Mouse (Mus musculus) adrenal gland, adult (tissue): ENCODE results near the gene Lcp1.
A peak's percentile ranks its signal among the peaks of the same experiment; 100 is the strongest.
"Not testable (repeated sequence)": the region's sequence is repeated elsewhere in the genome, so short reads cannot be mapped to it uniquely, and the experiment has no call there.

Experiments used
- DNase-seq, 2 experiments: peaks; one replicate each; pipeline ENCODE4 v3.0.0; 2022 to 2023; ENCODE audit warnings: low spot score in 1 of 2; ENCODE audit not compliant: inconsistent age in 2 of 2

Lcp1 gene

DNA sequence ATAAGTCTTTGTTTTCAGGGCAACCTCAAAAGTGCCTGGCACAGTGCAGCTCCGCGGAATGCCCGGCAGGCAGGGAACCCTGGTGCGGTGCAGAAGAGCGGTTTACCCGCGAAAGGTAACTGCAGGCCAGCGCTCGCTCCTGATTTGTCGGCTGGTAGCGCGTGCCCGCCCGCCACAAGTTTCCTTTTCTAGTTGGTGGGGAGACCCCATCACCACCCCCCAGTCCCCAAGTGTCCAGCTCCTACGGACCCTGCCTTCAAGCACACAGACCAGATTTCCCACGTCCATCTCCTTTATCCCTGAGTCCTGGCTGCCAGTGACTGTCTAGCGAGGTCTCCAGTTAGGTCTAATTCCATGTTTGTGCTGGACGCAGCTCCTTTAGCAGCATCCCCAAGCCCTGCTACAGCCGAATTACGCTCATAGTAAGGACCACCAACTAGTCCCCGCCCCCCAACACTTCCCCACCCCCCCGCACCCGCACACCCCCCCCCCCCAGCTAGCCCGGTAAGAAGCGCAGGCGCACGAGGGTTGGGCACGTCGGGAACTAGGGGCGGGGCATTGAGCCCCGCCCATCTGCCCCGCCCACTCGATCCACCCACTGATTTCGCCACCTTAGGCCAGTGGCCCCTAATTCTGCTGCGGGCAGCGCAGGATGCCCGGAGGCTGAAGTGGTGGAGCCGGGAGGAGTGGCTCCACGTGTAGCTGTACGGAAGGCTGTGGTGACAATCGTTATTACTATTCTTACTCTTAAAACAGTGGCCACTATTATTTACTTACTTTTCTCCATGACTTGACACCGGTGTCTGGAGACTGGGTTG is at the start of gene Lcp1, which contains the start of gene Lrrc63:
Gene Lcp1, plus strand, starts transcription at position 601 of the 818 bp plus-strand sequence.
Gene Lrrc63, minus strand, starts transcription at position 381 of the 818 bp plus-strand sequence.
- DNase-seq = peak; percentile 82 to 94

- DNase-seq = no peak
Observed at GRCm38 (mm10) chr14:75102956-75103355, 27.9 kb upstream of the Lcp1 start.

GRCm38 (mm10) chr14:75121658-75122057 is 9.2 kb upstream of the Lcp1 start:
- DNase-seq = no peak

DNA sequence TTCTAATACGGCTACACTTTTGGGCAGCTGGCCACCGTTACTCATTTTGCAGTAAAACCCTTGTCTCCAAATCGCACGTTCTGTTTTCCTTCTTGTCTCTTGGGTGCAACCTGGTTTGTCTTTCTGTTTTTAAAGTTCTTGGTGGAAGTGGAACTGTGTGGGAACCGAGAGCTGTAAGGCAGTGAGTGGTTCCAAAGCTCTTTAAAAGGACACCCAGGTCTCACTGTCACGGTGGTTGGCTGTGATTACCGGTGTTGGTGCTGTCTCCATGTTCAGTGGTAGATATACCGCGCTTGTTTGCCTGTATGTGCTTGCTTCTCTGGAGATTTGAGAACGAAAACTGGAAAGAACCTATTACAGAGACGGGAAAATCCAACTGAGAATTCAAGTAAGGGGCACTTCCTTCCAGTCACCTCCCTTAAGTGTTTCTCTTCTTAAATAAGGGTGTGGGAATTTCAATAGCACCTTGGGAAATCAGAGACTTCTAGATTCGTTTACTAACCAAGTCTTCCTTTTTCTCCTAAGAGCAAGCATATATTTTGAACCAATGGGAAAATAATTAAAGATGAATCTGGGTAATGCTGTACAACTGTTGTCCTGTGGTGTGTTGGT is 529 bp downstream of the Lcp1 start:
- DNase-seq = peak in 1 of 2 experiments; percentile 6

- DNase-seq = peak in 1 of 2 experiments; percentile 24
Observed at GRCm38 (mm10) chr14:75136119-75136966, 5.4 kb downstream of the Lcp1 start.

DNA sequence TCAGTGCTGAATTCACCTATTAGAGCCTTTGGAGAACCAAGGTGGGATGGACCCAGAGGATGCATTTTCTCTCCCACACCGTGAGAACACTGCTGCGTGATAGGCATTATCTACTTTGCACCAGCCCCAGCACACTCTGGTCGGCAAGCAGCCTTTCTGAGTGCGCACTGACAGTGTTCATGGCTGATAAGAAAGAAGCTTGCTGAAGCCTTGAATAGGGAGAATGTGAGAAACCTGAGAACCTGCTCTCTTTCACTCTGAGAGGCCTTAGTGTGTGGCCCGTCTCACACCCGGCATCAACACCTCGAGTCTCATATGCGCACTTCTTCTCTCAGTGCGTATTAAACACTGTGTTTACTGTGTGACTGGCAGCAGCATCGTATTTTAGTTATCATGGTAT is 7.6 kb downstream of the Lcp1 start:
- no peak for DNase-seq

GRCm38 (mm10) chr14:75139225-75139624 is 8.3 kb downstream of the Lcp1 start:
- DNase-seq = no peak

DNA sequence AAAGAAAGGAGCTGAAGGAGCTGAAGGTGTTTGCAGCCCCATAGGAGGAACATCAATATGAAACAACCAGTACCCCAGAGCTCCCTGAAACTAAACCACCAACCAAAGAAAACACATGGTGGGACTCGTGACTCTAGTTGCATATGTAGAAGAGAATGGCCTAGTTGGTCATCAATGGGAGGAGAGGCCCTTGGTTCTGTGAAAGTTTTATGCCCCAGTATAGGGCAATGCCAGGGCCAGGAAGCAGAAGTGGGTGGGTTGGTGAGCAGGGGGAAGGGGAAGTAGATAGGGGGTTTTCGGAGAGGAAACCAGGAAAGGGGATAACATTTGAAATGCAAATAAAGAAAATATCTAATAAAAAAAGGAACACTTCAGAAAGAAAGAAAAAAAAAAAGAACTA is 16.8 kb downstream of the Lcp1 start:
- DNase-seq = not testable (repeated sequence)

DNA sequence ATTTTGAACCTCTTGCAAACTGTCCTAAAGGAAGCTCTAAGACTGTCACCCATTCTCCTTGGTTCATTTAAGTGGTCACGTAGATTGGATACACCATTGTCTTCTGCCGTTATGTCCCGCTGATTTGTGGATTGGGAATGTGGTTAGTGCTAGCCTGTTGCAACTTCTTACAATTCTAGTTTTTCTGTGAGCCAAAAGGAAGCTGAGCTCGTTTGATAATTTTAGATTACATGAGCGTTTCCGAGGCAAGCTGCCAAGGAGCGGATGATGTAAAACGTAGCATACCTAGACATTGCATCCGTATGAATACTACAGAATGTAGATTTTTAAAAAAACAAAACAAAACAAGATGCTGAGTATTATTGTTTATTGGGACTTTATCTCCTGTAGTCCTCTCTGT is 17.3 kb downstream of the Lcp1 start:
- no peak for DNase-seq

DNA sequence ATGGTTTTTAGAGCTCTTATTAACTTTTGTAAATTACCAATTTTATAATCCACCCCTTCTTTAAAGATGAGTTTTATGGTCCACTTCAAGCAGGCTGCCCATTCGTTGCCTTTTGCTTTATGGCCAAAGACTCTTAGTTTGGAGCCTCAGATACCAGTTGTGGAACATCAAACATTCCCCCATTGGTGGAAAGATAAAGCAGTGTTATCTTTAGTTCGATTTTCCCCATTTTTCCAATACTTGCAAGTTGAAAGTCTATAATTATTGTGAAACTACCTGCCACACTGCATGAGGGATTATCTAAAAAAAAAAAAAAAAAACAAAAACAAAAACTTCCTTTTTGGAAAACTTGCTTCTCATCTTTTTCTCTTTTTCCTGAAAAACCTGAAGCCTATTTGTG is 19.8 kb downstream of the Lcp1 start:
- DNase-seq = no peak

DNA sequence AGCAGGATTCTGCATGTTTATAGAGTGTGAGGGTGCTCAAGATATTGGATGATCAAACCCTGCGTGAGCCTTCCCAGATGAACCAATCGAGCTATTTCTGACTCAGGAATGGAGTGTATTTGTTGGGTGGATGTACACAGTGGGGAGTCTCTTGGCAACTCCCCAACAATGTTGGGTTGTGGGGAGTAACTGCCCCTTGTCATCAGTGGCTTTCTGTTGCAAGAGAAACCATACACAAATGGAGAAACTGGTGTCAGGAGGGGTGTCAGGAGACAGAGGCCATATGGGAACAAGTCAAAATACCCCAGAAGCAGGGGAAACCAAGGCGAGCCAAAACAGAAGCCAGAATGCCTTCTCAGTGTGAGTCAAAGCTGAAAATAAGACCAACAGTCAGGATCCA is 20.2 kb downstream of the Lcp1 start:
- DNase-seq = no peak

GRCm38 (mm10) chr14:75154481-75154880 is 23.6 kb downstream of the Lcp1 start:
- no peak for DNase-seq

GRCm38 (mm10) chr14:75159375-75159774 is 28.5 kb downstream of the Lcp1 start:
- DNase-seq = no peak

DNA sequence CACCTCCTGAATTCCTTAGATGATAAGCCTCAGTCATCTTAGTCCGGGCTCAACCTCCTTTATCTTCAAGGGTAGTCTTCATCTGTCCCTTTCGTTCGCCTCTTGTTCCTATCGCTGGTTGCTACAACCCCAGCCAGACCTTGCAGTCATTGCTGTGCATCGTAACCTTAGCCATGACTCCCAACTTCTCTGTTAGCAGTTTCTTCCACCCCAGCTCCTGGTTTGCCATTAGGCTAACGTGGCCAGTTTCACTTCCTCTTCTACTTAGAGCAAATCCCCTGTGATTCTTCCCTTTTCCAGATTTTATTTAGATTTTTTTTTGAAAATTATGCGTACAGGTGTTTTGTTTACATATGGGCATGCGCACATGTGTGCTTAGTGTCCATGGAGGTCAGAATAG is 33.0 kb downstream of the Lcp1 start:
- DNase-seq = no peak

- DNase-seq = no peak
Observed at GRCm38 (mm10) chr14:75164345-75164744, 33.4 kb downstream of the Lcp1 start.

- DNase-seq = no peak
Observed at GRCm38 (mm10) chr14:75165574-75166131, 34.8 kb downstream of the Lcp1 start.

- DNase-seq = no peak
Observed at GRCm38 (mm10) chr14:75168501-75168900, 37.6 kb downstream of the Lcp1 start.

- DNase-seq = no peak
Observed at GRCm38 (mm10) chr14:75170546-75170945, 39.6 kb downstream of the Lcp1 start.

DNA sequence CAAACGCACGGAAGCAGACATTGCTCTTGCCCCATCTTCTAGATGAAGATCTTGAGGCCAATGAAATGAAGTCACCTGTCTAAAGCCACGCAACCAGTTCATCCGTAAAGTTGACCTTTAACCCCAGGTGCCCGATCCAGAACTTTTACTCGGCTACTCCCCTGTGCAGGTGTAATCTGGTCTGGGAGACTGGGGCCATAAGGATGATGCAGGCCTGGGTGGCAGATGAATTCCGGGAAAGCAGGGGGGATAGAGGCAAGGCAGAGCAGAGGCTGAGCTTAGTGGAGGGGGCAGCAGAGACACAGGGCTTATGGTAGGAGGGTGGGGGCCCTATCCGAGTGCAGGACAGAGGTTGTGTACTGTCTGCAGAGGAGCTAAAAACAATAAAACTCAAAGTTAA is 43.4 kb downstream of the Lcp1 start:
- DNase-seq = no peak

GRCm38 (mm10) chr14:75174731-75175555 is 44.0 kb downstream of the Lcp1 start:
- DNase-seq = no peak
